Mouse (Mus musculus): ENCODE data around the gene Exoc6. TPM values are rescaled to one million over a fixed set of nuclear protein-coding genes. Genes with fewer than 3 reads are reported as not detected.

Gene Exoc6
- polyA plus RNA-seq, 1 experiment from 2014 or later: 10.1 TPM

- Histone ChIP-seq H3K4me3 (ENCODE audit: low read depth, low read length) (no peak overlapping the region), H3K4me1 (replicated peaks; ENCODE audit: control insufficient read depth, insufficient read depth, low read length) (no peaks in the 10 kb centered on the region), H3K27ac (ENCODE audit: low read depth, low read length) (no peak overlapping the region), H3K9ac (ENCODE audit: low read depth, low read length) (no peak overlapping the region), H3K4me2 (replicated peaks; ENCODE audit: low read depth, low read length) (no peak overlapping the region), H3K9me3 (ENCODE audit: control insufficient read depth, low read length) (no peaks in the 10 kb centered on the region), H3K27me3 (ENCODE audit: control insufficient read depth, insufficient read depth, low read length) (no peaks in the 10 kb centered on the region), H3K36me3 (ENCODE audit: control insufficient read depth, insufficient read depth, low read length) (no peaks in the 10 kb centered on the region)
- ATAC-seq (ENCODE audit: low FRiP score): no peak
- DNase-seq (ENCODE audit: low spot score): peak; percentile 46
- WGBS: 42% methylated on average over 9 of the region's 9 CpGs
Observed at GRCm38 (mm10) chr19:37559286-37560079, 9.3 kb downstream of the Exoc6 start.

- H3K36me3 ChIP-seq (ENCODE audit: control insufficient read depth, insufficient read depth, low read length): no peaks in the 10 kb centered on the region
- DNase-seq (ENCODE audit: low spot score) (no peak), ATAC-seq (ENCODE audit: low FRiP score) (no peak)
- H3K27me3 ChIP-seq (ENCODE audit: control insufficient read depth, insufficient read depth, low read length): no peaks in the 10 kb centered on the region
- no peak overlapping the region for H3K4me3 ChIP-seq (ENCODE audit: low read depth, low read length)
- H3K4me2 ChIP-seq (replicated peaks; ENCODE audit: low read depth, low read length): no peak overlapping the region
- WGBS: 19% methylated on average over 6 of the region's 6 CpGs
- H3K4me1 ChIP-seq (replicated peaks; ENCODE audit: control insufficient read depth, insufficient read depth, low read length): no peaks in the 10 kb centered on the region
- H3K9me3 ChIP-seq (ENCODE audit: control insufficient read depth, low read length): no peaks in the 10 kb centered on the region
- no peak overlapping the region for H3K27ac ChIP-seq (ENCODE audit: low read depth, low read length)
- no peak overlapping the region for H3K9ac ChIP-seq (ENCODE audit: low read depth, low read length)
Observed at GRCm38 (mm10) chr19:37560080-37560427, 9.8 kb downstream of the Exoc6 start.

DNA sequence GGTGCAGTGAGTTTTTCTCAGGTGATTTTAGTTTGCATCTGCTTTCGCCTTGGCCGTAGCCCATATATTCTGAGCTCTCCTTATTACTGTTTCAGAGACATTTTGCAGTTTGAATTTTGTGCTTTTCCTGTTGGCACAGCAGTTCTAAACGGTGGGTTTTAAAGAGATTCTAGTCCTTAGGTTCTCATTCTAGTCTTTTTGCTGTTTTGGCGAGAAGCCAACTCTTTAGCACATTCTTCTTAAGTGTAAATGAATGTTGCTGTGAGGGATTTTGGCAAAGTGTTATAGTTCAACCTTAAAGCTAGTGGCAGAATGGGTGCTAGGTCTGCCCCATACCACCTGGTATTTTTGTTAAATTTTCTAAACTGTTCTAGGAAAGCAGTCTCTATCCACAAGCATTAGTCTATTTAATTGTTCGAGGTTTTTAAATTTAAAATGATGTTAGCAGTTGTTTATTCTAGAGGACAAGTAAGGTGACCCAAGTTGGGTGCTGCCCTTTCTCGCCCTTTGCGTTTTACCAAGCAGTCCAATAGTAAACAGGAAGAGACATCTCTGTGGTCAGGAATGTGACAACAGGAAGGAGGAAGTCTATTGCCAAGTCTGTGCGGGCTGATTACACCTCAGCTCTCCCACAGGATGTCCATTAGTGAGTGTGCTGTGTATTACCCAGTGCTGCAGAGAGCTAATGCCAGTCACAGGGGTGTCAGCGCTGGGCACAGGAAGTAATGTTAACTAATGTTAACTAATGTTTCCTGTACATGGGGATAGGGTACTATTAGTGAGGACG, 11.1 kb downstream of the Exoc6 start:
- Histone ChIP-seq H3K4me1 (replicated peaks; ENCODE audit: control insufficient read depth, insufficient read depth, low read length) (no peaks in the 10 kb centered on the region), H3K27ac (ENCODE audit: low read depth, low read length) (no peak overlapping the region), H3K9ac (ENCODE audit: low read depth, low read length) (no peak overlapping the region), H3K4me3 (ENCODE audit: low read depth, low read length) (no peak overlapping the region), H3K9me3 (ENCODE audit: control insufficient read depth, low read length) (no peaks in the 10 kb centered on the region), H3K36me3 (ENCODE audit: control insufficient read depth, insufficient read depth, low read length) (no peaks in the 10 kb centered on the region), H3K27me3 (ENCODE audit: control insufficient read depth, insufficient read depth, low read length) (no peaks in the 10 kb centered on the region), H3K4me2 (replicated peaks; ENCODE audit: low read depth, low read length) (no peak overlapping the region)
- ATAC-seq (ENCODE audit: low FRiP score): no peak
- WGBS: 81% methylated on average over 10 of the region's 10 CpGs
- DNase-seq (ENCODE audit: low spot score): no peak

DNA sequence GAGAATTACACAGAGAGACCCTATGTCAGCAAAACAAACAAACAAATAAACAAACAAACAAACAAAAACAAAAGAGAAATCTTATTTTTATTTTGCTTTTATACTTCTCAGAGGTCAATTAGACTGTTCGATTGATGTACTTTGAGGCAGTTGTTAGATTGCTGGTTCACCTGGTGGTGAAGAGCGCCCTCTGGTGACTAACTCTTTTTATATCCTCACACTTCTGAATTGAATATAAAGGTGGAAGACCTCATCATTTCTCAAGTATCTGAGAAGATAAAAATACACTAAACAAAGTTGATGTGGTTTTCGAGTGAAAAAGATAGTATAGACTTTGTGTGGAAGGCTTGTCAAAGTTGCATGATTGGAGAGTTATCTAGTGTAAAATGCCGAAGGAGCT, 13.5 kb downstream of the Exoc6 start:
- no peak overlapping the region for H3K4me3 ChIP-seq (ENCODE audit: low read depth, low read length)
- DNase-seq (ENCODE audit: low spot score): peak; percentile 70
- no peak overlapping the region for H3K9ac ChIP-seq (ENCODE audit: low read depth, low read length)
- H3K27me3 ChIP-seq (ENCODE audit: control insufficient read depth, insufficient read depth, low read length): no peaks in the 10 kb centered on the region
- no peaks in the 10 kb centered on the region for H3K4me1 ChIP-seq (replicated peaks; ENCODE audit: control insufficient read depth, insufficient read depth, low read length)
- no peak overlapping the region for H3K27ac ChIP-seq (ENCODE audit: low read depth, low read length)
- H3K36me3 ChIP-seq (ENCODE audit: control insufficient read depth, insufficient read depth, low read length): no peaks in the 10 kb centered on the region
- H3K9me3 ChIP-seq (ENCODE audit: control insufficient read depth, low read length): no peaks in the 10 kb centered on the region
- 30% methylated on average over 4 of the region's 4 CpGs for WGBS
- H3K4me2 ChIP-seq (replicated peaks; ENCODE audit: low read depth, low read length): no peak overlapping the region
- ATAC-seq (ENCODE audit: low FRiP score): no peak

DNA sequence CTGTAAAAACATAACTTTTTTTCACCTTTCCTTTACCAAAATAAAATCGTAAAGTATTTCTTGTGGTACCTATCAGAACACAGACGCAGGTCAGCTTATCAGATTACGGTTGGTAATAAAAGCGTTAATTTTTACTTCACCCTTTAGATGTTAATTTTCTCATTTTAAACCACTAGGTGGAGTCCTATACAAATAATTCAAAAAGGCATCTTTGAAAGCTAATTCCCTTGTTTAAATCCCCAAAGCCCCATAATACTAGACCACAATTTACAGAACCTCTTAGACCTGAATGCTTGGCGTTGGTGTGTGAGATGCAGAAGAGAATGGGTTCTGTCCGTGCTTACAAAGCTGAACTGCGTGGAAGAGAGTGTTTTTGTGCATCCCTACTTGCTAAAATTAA, 15.6 kb downstream of the Exoc6 start:
- Histone ChIP-seq H3K27me3 (ENCODE audit: control insufficient read depth, insufficient read depth, low read length) (no peaks in the 10 kb centered on the region), H3K4me3 (ENCODE audit: low read depth, low read length) (no peak overlapping the region), H3K9me3 (ENCODE audit: control insufficient read depth, low read length) (no peaks in the 10 kb centered on the region), H3K36me3 (ENCODE audit: control insufficient read depth, insufficient read depth, low read length) (no peaks in the 10 kb centered on the region), H3K9ac (ENCODE audit: low read depth, low read length) (no peak overlapping the region), H3K27ac (ENCODE audit: low read depth, low read length) (no peak overlapping the region), H3K4me1 (replicated peaks; ENCODE audit: control insufficient read depth, insufficient read depth, low read length) (no peaks in the 10 kb centered on the region), H3K4me2 (replicated peaks; ENCODE audit: low read depth, low read length) (no peak overlapping the region)
- ATAC-seq (ENCODE audit: low FRiP score) (no peak), DNase-seq (ENCODE audit: low spot score) (no peak)
- WGBS: 65% methylated on average over 7 of the region's 7 CpGs

DNA sequence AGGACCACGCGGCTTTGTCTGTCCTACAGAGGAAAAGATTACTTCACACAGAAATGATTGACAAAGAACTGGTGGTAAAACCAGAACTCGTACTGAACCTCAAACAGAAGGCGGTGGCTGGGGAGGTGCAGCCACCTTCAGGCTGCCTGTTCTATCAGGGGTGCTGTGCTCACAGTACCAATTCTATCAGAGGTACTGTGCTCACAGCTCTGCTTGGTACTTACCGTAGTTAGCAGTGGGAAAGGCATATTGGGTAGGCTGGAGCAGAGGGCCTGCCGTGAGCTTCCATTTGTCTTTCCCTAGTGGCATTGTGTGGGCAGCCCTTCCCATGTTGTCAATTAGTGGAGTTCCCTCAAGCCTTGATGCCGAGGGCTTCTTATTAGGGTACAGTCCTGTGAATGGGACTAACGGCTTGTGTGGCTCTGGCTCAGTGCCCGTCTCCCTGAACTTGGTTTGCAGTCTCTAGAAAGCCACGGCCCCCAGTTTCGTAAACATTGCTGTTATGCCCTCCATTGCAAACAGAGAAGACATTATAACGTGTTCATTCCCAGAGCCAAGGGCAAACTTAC, 19.1 kb downstream of the Exoc6 start:
- Histone ChIP-seq H3K4me1 (replicated peaks; ENCODE audit: control insufficient read depth, insufficient read depth, low read length) (no peaks in the 10 kb centered on the region), H3K9ac (ENCODE audit: low read depth, low read length) (no peak overlapping the region)

GRCm38 (mm10) chr19:37570966-37571718, 20.9 kb downstream of the Exoc6 start:
- ATAC-seq (ENCODE audit: low FRiP score) (no peak), DNase-seq (ENCODE audit: low spot score) (no peak)
- no peaks in the 10 kb centered on the region for H3K36me3 ChIP-seq (ENCODE audit: control insufficient read depth, insufficient read depth, low read length)
- no peaks in the 10 kb centered on the region for H3K9me3 ChIP-seq (ENCODE audit: control insufficient read depth, low read length)
- no peaks in the 10 kb centered on the region for H3K4me1 ChIP-seq (replicated peaks; ENCODE audit: control insufficient read depth, insufficient read depth, low read length)
- no peak overlapping the region for H3K27ac ChIP-seq (ENCODE audit: low read depth, low read length)
- H3K9ac ChIP-seq (ENCODE audit: low read depth, low read length): no peak overlapping the region
- no peaks in the 10 kb centered on the region for H3K27me3 ChIP-seq (ENCODE audit: control insufficient read depth, insufficient read depth, low read length)
- 73% methylated on average over 10 of the region's 10 CpGs for WGBS
- no peak overlapping the region for H3K4me2 ChIP-seq (replicated peaks; ENCODE audit: low read depth, low read length)
- no peak overlapping the region for H3K4me3 ChIP-seq (ENCODE audit: low read depth, low read length)

More for the DNA sequence above, 19.1 kb downstream of the Exoc6 start:
- H3K9me3 ChIP-seq (ENCODE audit: control insufficient read depth, low read length): no peaks in the 10 kb centered on the region
- no peak for ATAC-seq (ENCODE audit: low FRiP score)
- H3K4me3 ChIP-seq (ENCODE audit: low read depth, low read length): no peak overlapping the region
- H3K27me3 ChIP-seq (ENCODE audit: control insufficient read depth, insufficient read depth, low read length): no peaks in the 10 kb centered on the region
- H3K27ac ChIP-seq (ENCODE audit: low read depth, low read length): no peak overlapping the region
- H3K36me3 ChIP-seq (ENCODE audit: control insufficient read depth, insufficient read depth, low read length): no peaks in the 10 kb centered on the region
- 83% methylated on average over 12 of the region's 12 CpGs for WGBS
- DNase-seq (ENCODE audit: low spot score): no peak
- H3K4me2 ChIP-seq (replicated peaks; ENCODE audit: low read depth, low read length): no peak overlapping the region

GRCm38 (mm10) chr19:37574802-37575201, 24.6 kb downstream of the Exoc6 start:
- Histone ChIP-seq H3K36me3 (ENCODE audit: control insufficient read depth, insufficient read depth, low read length) (no peaks in the 10 kb centered on the region), H3K4me2 (replicated peaks; ENCODE audit: low read depth, low read length) (no peak overlapping the region), H3K27ac (ENCODE audit: low read depth, low read length) (no peak overlapping the region), H3K4me1 (replicated peaks; ENCODE audit: control insufficient read depth, insufficient read depth, low read length) (no peaks in the 10 kb centered on the region), H3K9ac (ENCODE audit: low read depth, low read length) (no peak overlapping the region), H3K27me3 (ENCODE audit: control insufficient read depth, insufficient read depth, low read length) (no peaks in the 10 kb centered on the region), H3K4me3 (ENCODE audit: low read depth, low read length) (no peak overlapping the region), H3K9me3 (ENCODE audit: control insufficient read depth, low read length) (no peaks in the 10 kb centered on the region)
- peak; percentile 18 for DNase-seq (ENCODE audit: low spot score)
- WGBS: 65% methylated on average over 5 of the region's 5 CpGs
- ATAC-seq (ENCODE audit: low FRiP score): no peak

Measured in hindbrain, embryonic 11.5 days (tissue).